Mouse (Mus musculus): Measurements from ENCODE around the gene Mcu. TPM values are rescaled to one million over a fixed set of nuclear protein-coding genes. Genes with fewer than 3 reads are reported as not detected.

Gene Mcu
- polyA plus RNA-seq (2012; rRNA removed), result 13.7 and 14.1 TPM in 2 replicates

DNA sequence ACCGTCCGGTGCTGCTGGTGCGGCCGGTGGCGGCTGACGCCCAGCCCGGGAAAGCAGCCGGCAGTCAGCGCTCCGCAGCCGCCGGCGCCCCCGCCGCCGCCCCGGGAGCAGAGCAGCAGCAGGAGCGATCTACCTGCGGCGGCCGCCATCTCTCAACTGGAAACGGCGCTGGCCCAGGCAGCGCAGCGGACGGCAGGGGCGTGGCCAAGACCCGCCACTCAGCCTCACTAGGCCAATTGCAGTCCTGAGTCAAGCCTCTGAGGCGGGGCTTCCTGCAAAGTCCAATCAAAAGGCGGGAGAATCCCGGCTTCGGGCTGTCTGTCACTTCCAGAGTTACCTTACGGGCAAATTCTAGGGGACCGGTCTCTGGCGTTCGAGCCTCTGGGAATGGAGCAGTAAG lies at the start of gene Mcu:
Gene Mcu, minus strand, starts transcription at position 171 of the 400 bp plus-strand sequence.

DNA sequence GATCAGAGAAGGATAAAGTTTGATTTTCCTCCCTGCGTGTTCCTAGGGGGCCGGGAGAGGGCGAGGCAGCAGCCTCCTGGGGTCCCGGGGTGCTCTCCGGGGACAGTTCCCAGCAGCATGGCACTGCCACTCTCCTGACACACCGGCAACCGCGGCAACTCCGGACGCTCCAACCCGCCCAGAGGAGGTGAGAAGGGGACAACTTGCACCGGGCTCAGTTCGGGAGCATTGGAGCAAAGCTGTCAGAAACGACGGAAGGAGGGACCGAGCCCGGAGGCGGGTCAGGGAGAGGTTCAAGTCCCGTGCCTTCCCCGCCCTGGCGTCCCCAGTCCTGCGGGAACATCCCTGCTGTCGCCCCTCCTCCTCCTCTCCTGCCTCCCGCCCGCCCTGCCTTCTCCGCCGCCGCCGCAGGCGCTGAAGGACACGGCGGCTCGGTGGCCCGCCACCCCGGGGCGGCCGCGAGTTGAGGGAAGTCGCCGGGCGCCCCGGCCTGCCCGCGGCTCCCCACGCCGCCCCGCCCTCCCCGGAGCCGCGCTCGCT lies 441 bp downstream of the Mcu start, which contains the start of gene Gm10322:
Gene Gm10322, plus strand, starts transcription at position 83 of the 540 bp plus-strand sequence.

DNA sequence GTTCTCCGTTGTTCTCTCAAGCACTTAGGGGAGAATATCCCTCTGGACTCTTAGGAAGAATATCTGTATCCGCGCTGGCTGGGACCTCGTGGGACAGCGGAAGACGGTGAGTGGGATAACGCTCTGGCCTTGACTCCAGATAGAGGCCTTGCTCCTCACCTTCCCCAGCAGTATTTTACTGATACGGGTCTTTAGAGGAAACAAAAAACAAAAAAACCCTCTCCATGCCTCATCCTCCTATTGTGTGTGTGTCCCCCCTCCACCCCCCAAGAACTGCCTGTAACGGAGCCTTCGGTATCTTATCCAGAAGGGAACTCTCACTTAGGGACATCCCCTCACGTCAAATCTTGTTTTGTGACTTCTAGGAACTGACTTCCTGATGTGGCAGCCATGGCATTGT lies 174.8 kb downstream of the Mcu start, which contains the start of gene Oit3:
Gene Oit3, minus strand, starts transcription at position 44 of the 400 bp plus-strand sequence.

DNA sequence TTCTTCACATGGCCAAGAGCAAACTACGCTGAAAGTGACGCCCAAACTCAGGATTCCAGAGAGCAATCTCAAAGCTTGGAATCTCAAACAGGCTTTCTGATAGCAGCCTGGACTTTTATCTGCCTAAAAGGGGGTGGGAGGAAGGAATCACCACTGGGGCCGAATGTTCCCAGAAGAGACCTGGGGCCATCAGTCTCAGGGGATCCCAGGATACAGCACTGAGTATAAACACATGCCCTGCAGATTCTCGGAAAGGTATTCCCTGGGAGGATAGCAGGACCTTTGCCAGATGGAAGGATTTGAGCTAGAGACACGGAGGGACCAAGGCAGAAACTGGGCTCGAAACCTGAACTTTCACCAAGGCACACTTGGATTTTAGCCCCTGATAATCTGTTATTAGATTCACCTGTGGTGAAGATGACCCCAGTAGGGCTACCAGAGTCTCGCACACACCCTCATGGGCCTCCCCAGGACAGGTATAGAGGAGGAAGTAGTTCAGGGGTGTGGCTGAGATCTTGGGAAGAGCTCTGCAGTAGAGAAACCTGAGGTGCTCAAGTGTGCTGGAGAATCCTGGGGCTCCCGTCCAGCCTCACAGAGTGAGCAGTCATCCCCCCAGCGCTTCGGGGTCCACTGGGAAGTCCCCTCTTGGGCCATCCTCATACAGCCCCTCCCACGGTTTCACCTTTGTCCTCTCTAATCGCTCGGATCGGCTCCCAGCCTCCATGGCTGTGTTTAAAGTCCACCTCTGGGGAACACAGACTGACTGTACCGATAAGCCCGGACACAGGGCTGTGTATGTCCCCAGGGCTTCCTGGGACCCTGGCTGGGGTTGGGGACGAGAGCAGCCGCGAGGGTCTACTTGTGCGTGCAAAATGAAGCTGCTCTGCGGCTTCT lies 213.3 kb downstream of the Mcu start, which contains the start of gene Pla2g12b:
Gene Pla2g12b, plus strand, starts transcription at position 762 of the 894 bp plus-strand sequence.

Other genes starting within 250 kb of the Mcu start
- gene Gm10273, start 221.1 kb downstream of the Mcu start, polyA plus RNA-seq (2012; rRNA removed), result 2.1 and 3.9 TPM in 2 replicates
- gene Pla2g12b, start 213.0 kb downstream of the Mcu start, polyA plus RNA-seq (2012; rRNA removed), result not detected in 2 replicates
- 1.6 and 1.8 TPM in 2 replicates for gene Oit3, start 174.9 kb downstream of the Mcu start, polyA plus RNA-seq (2012; rRNA removed)
- gene Gm10322, start 629 bp downstream of the Mcu start, polyA plus RNA-seq (2012; rRNA removed), result not detected in 2 replicates
- 40.8 and 72.0 TPM in 2 replicates for gene Micu1, start 85.8 kb upstream of the Mcu start, polyA plus RNA-seq (2012; rRNA removed)

All from ovary, adult 2 months (tissue).